Mouse (Mus musculus): ENCODE measurements around the gene Rab6b. TPM values are rescaled to one million over a fixed set of nuclear protein-coding genes. Genes with fewer than 3 reads are reported as not detected.

The Rab6b gene
- polyA plus RNA-seq, 1 experiment from 2014 or later: 137 TPM

- Histone ChIP-seq H3K4me3 (ENCODE audit: low read length) (peak overlapping the region; percentile 55), H3K4me2 (ENCODE audit: low read length) (peak overlapping the region; percentile 70), H3K36me3 (ENCODE audit: control insufficient read depth, insufficient read depth, low read length) (no peaks in the 10 kb centered on the region), H3K9me3 (ENCODE audit: control insufficient read depth, low read length) (no peaks in the 10 kb centered on the region), H3K27me3 (replicated peaks; ENCODE audit: control insufficient read depth, insufficient read depth, low read length) (no peaks in the 10 kb centered on the region), H3K4me1 (ENCODE audit: control insufficient read depth, insufficient read depth, low read depth, low read length) (peaks cover 48% of the 10 kb centered on the region), H3K9ac (ENCODE audit: low read depth, low read length) (peak overlapping the region; percentile 90), H3K27ac (ENCODE audit: low read depth, low read length) (peak overlapping the region; percentile 91; the same call in 1 of the 2 replicates)
- ATAC-seq: no peak
- WGBS: 28% methylated on average over 10 of the region's 11 CpGs
Measured at GRCm38 (mm10) chr9:103113351-103113750, 1.8 kb downstream of the Rab6b start.

- Histone ChIP-seq H3K4me3 (ENCODE audit: low read length) (no peak overlapping the region), H3K4me1 (ENCODE audit: control insufficient read depth, insufficient read depth, low read depth, low read length) (peaks cover 54% of the 10 kb centered on the region), H3K9ac (ENCODE audit: low read depth, low read length) (no peak overlapping the region), H3K36me3 (ENCODE audit: control insufficient read depth, insufficient read depth, low read length) (no peaks in the 10 kb centered on the region), H3K27me3 (replicated peaks; ENCODE audit: control insufficient read depth, insufficient read depth, low read length) (no peaks in the 10 kb centered on the region), H3K27ac (ENCODE audit: low read depth, low read length) (no peak overlapping the region), H3K9me3 (ENCODE audit: control insufficient read depth, low read length) (no peaks in the 10 kb centered on the region), H3K4me2 (ENCODE audit: low read length) (peak overlapping the region; percentile 70)
- 62% methylated on average over 8 of the region's 8 CpGs for WGBS
- no peak for ATAC-seq
Measured at GRCm38 (mm10) chr9:103114326-103114725, 2.7 kb downstream of the Rab6b start.

- H3K4me2 ChIP-seq (ENCODE audit: low read length): peak overlapping the region; percentile 70; the same call in 1 of the 2 replicates
- no peak overlapping the region for H3K4me3 ChIP-seq (ENCODE audit: low read length)
- peaks cover 59% of the 10 kb centered on the region for H3K4me1 ChIP-seq (ENCODE audit: control insufficient read depth, insufficient read depth, low read depth, low read length)
- no peaks in the 10 kb centered on the region for H3K9me3 ChIP-seq (ENCODE audit: control insufficient read depth, low read length)
- 85% methylated on average over 13 of the region's 13 CpGs for WGBS
- no peak for ATAC-seq
- no peaks in the 10 kb centered on the region for H3K36me3 ChIP-seq (ENCODE audit: control insufficient read depth, insufficient read depth, low read length)
- H3K27me3 ChIP-seq (replicated peaks; ENCODE audit: control insufficient read depth, insufficient read depth, low read length): no peaks in the 10 kb centered on the region
- H3K27ac ChIP-seq (ENCODE audit: low read depth, low read length): no peak overlapping the region
- H3K9ac ChIP-seq (ENCODE audit: low read depth, low read length): no peak overlapping the region
Measured at GRCm38 (mm10) chr9:103114901-103115300, 3.3 kb downstream of the Rab6b start.

- WGBS: 85% methylated on average over 4 of the region's 4 CpGs
- no peak for ATAC-seq
- Histone ChIP-seq H3K27me3 (replicated peaks; ENCODE audit: control insufficient read depth, insufficient read depth, low read length) (no peaks in the 10 kb centered on the region), H3K27ac (ENCODE audit: low read depth, low read length) (no peak overlapping the region), H3K4me3 (ENCODE audit: low read length) (no peak overlapping the region), H3K4me1 (ENCODE audit: control insufficient read depth, insufficient read depth, low read depth, low read length) (peaks cover 57% of the 10 kb centered on the region), H3K9me3 (ENCODE audit: control insufficient read depth, low read length) (no peaks in the 10 kb centered on the region), H3K36me3 (ENCODE audit: control insufficient read depth, insufficient read depth, low read length) (no peaks in the 10 kb centered on the region), H3K9ac (ENCODE audit: low read depth, low read length) (no peak overlapping the region), H3K4me2 (ENCODE audit: low read length) (no peak overlapping the region)
Measured at GRCm38 (mm10) chr9:103116941-103117340, 5.4 kb downstream of the Rab6b start.

GRCm38 (mm10) chr9:103117495-103117894 is 5.9 kb downstream of the Rab6b start:
- Histone ChIP-seq H3K4me3 (ENCODE audit: low read length) (no peak overlapping the region), H3K9ac (ENCODE audit: low read depth, low read length) (no peak overlapping the region), H3K4me1 (ENCODE audit: control insufficient read depth, insufficient read depth, low read depth, low read length) (peaks cover 57% of the 10 kb centered on the region), H3K36me3 (ENCODE audit: control insufficient read depth, insufficient read depth, low read length) (0 out of 2 replicates have a peak, but pooled peaks cover 2% of the 10 kb centered on the region), H3K9me3 (ENCODE audit: control insufficient read depth, low read length) (no peaks in the 10 kb centered on the region), H3K27me3 (replicated peaks; ENCODE audit: control insufficient read depth, insufficient read depth, low read length) (no peaks in the 10 kb centered on the region), H3K27ac (ENCODE audit: low read depth, low read length) (peak overlapping the region; percentile 3; the same call in 1 of the 2 replicates), H3K4me2 (ENCODE audit: low read length) (no peak overlapping the region)
- no peak for ATAC-seq
- WGBS: 16% methylated on average over 5 of the region's 5 CpGs

GRCm38 (mm10) chr9:103117951-103118350 is 6.4 kb downstream of the Rab6b start:
- Histone ChIP-seq H3K4me3 (ENCODE audit: low read length) (no peak overlapping the region), H3K4me2 (ENCODE audit: low read length) (no peak overlapping the region), H3K27me3 (replicated peaks; ENCODE audit: control insufficient read depth, insufficient read depth, low read length) (no peaks in the 10 kb centered on the region), H3K36me3 (ENCODE audit: control insufficient read depth, insufficient read depth, low read length) (0 out of 2 replicates have a peak, but pooled peaks cover 3% of the 10 kb centered on the region), H3K9ac (ENCODE audit: low read depth, low read length) (no peak overlapping the region), H3K27ac (ENCODE audit: low read depth, low read length) (no peak overlapping the region), H3K4me1 (ENCODE audit: control insufficient read depth, insufficient read depth, low read depth, low read length) (peaks cover 57% of the 10 kb centered on the region), H3K9me3 (ENCODE audit: control insufficient read depth, low read length) (no peaks in the 10 kb centered on the region)
- WGBS: 55% methylated on average over 8 of the region's 8 CpGs
- no peak for ATAC-seq

- H3K27ac ChIP-seq (ENCODE audit: low read depth, low read length): no peak overlapping the region
- H3K4me2 ChIP-seq (ENCODE audit: low read length): no peak overlapping the region
- WGBS: 64% methylated on average over 5 of the region's 5 CpGs
- H3K4me1 ChIP-seq (ENCODE audit: control insufficient read depth, insufficient read depth, low read depth, low read length): peaks cover 50% of the 10 kb centered on the region
- no peak overlapping the region for H3K4me3 ChIP-seq (ENCODE audit: low read length)
- ATAC-seq: no peak
- H3K36me3 ChIP-seq (ENCODE audit: control insufficient read depth, insufficient read depth, low read length): 0 out of 2 replicates have a peak, but pooled peaks cover 3% of the 10 kb centered on the region
- H3K27me3 ChIP-seq (replicated peaks; ENCODE audit: control insufficient read depth, insufficient read depth, low read length): no peaks in the 10 kb centered on the region
- H3K9me3 ChIP-seq (ENCODE audit: control insufficient read depth, low read length): no peaks in the 10 kb centered on the region
- no peak overlapping the region for H3K9ac ChIP-seq (ENCODE audit: low read depth, low read length)
Measured at GRCm38 (mm10) chr9:103118651-103119275, 7.2 kb downstream of the Rab6b start.

- Histone ChIP-seq H3K27ac (ENCODE audit: low read depth, low read length) (no peak overlapping the region), H3K4me3 (ENCODE audit: low read length) (no peak overlapping the region), H3K9ac (ENCODE audit: low read depth, low read length) (no peak overlapping the region), H3K27me3 (replicated peaks; ENCODE audit: control insufficient read depth, insufficient read depth, low read length) (no peaks in the 10 kb centered on the region), H3K4me1 (ENCODE audit: control insufficient read depth, insufficient read depth, low read depth, low read length) (peaks cover 39% of the 10 kb centered on the region), H3K36me3 (ENCODE audit: control insufficient read depth, insufficient read depth, low read length) (0 out of 2 replicates have a peak, but pooled peaks cover 3% of the 10 kb centered on the region), H3K4me2 (ENCODE audit: low read length) (no peak overlapping the region), H3K9me3 (ENCODE audit: control insufficient read depth, low read length) (no peaks in the 10 kb centered on the region)
- 0 out of 2 replicates have a peak, but pooled peaks have one; percentile 16 for ATAC-seq
- 64% methylated on average over 9 of the region's 9 CpGs for WGBS
Measured at GRCm38 (mm10) chr9:103119781-103120180, 8.2 kb downstream of the Rab6b start.

- no peak overlapping the region for H3K27ac ChIP-seq (ENCODE audit: low read depth, low read length)
- 0 out of 2 replicates have a peak, but pooled peaks cover 3% of the 10 kb centered on the region for H3K36me3 ChIP-seq (ENCODE audit: control insufficient read depth, insufficient read depth, low read length)
- ATAC-seq: 0 out of 2 replicates have a peak, but pooled peaks have one; percentile 16
- WGBS: 33% methylated on average over 2 of the region's 2 CpGs
- no peak overlapping the region for H3K4me2 ChIP-seq (ENCODE audit: low read length)
- H3K9me3 ChIP-seq (ENCODE audit: control insufficient read depth, low read length): no peaks in the 10 kb centered on the region
- H3K27me3 ChIP-seq (replicated peaks; ENCODE audit: control insufficient read depth, insufficient read depth, low read length): no peaks in the 10 kb centered on the region
- no peak overlapping the region for H3K9ac ChIP-seq (ENCODE audit: low read depth, low read length)
- no peak overlapping the region for H3K4me3 ChIP-seq (ENCODE audit: low read length)
- H3K4me1 ChIP-seq (ENCODE audit: control insufficient read depth, insufficient read depth, low read depth, low read length): peaks cover 35% of the 10 kb centered on the region
Measured at GRCm38 (mm10) chr9:103120231-103120630, 8.6 kb downstream of the Rab6b start.
